Mouse (Mus musculus) CH12.LX (cell line): ENCODE measurements around the gene Epc2. TPM values are rescaled to one million over a fixed set of nuclear protein-coding genes. Genes with fewer than 3 reads are reported as not detected.

Experiments used
- DNase-seq: peaks from one replicate; pipeline ENCODE4 v3.0.0-alpha.2; 2013; ENCODE audit errors: extremely low read depth
- H3K27ac ChIP-seq: 2 replicates; pipeline ENCODE4 v1.5.1; 2012; ENCODE audit warnings: low read depth, mild to moderate bottlenecking, control low read depth, moderate library complexity; ENCODE audit not compliant: insufficient read depth
- H3K27me3 ChIP-seq: replicated peaks from 2 replicates; pipeline ENCODE3; 2012; ENCODE audit warnings: inconsistent platforms
- H3K36me3 ChIP-seq, 2 experiments: replicated peaks in 1 of 2; 2 replicates each; pipeline versions ENCODE3 to v1.6.1; 2012; ENCODE audit warnings: inconsistent platforms in 1 of 2, low read length in 1 of 2, mild to moderate bottlenecking in 1 of 2, mixed read lengths in 1 of 2, moderate library complexity in 1 of 2; ENCODE audit not compliant: control insufficient read depth in 1 of 2, insufficient read depth in 1 of 2
- H3K4me1 ChIP-seq, 2 experiments: 2 replicates each; pipeline ENCODE4 v1.6.1; 2012; ENCODE audit warnings: inconsistent platforms in 1 of 2, moderate library complexity in 1 of 2; ENCODE audit not compliant: insufficient read depth in 2 of 2, control insufficient read depth in 1 of 2
- H3K4me2 ChIP-seq: 2 replicates; pipeline ENCODE4 v1.6.1; 2012; ENCODE audit warnings: low read depth, mild to moderate bottlenecking, control low read depth; ENCODE audit not compliant: poor library complexity, insufficient read depth, severe bottlenecking
- H3K4me3 ChIP-seq, 3 experiments: fragments of 150-350 bp in 1 of 3; sonication (generic) in 1 of 3; replicated peaks in 1 of 3; 2 replicates each; pipeline versions ENCODE3 to v1.5.1; 2011 to 2012; ENCODE audit warnings: low read depth in 2 of 3, low read length in 2 of 3, mild to moderate bottlenecking in 2 of 3, moderate library complexity in 2 of 3, control low read depth in 1 of 3, improper control_type of control experiment in 1 of 3, inconsistent platforms in 1 of 3, mixed read lengths in 1 of 3; ENCODE audit not compliant: poor library complexity in 1 of 3
- H3K79me2 ChIP-seq: replicated peaks from 2 replicates; pipeline ENCODE4 v1.6.1; 2012; ENCODE audit warnings: mild to moderate bottlenecking, moderate library complexity; ENCODE audit not compliant: control insufficient read depth, poor library complexity, insufficient read depth, severe bottlenecking; ENCODE audit errors: extremely low read depth
- H3K9ac ChIP-seq: 2 replicates; pipeline ENCODE4 v1.6.1; 2012; ENCODE audit warnings: low read depth, mild to moderate bottlenecking, control low read depth, moderate library complexity; ENCODE audit not compliant: insufficient read depth
- H3K9me3 ChIP-seq: replicated peaks from 2 replicates; pipeline ENCODE3; 2012; ENCODE audit warnings: low read length, inconsistent platforms, mixed read lengths
- BHLHE40 ChIP-seq: IDR thresholded peaks from 2 replicates; pipeline ENCODE4 v1.6.1; 2011; ENCODE audit warnings: mild to moderate bottlenecking, low read depth, low read length, improper control_type of control experiment
- CTCF ChIP-seq, 2 experiments: IDR thresholded peaks in 1 of 2; conservative IDR thresholded peaks in 1 of 2; 2 replicates each; pipeline ENCODE4 v1.5.1; 2011 to 2012; ENCODE audit warnings: low read depth in 2 of 2, low read length in 2 of 2, improper control_type of control experiment in 1 of 2, inconsistent platforms in 1 of 2, mild to moderate bottlenecking in 1 of 2, moderate library complexity in 1 of 2
- ELF1 ChIP-seq: IDR thresholded peaks from 2 replicates; pipeline ENCODE4 v1.6.1; 2014; ENCODE audit warnings: low read depth, mild to moderate bottlenecking, inconsistent platforms, low read length, improper control_type of control experiment
- EP300 ChIP-seq: IDR thresholded peaks from 2 replicates; pipeline ENCODE4 v1.6.1; 2011; ENCODE audit warnings: low read length, improper control_type of control experiment
- ETS1 ChIP-seq: conservative IDR thresholded peaks from 2 replicates; pipeline ENCODE4 v1.6.1; 2012; ENCODE audit warnings: low read depth, mild to moderate bottlenecking, inconsistent platforms, low read length, improper control_type of control experiment, moderate library complexity
- HCFC1 ChIP-seq: IDR thresholded peaks from 2 replicates; pipeline ENCODE4 v1.6.1; 2012; ENCODE audit warnings: low read depth, mild to moderate bottlenecking, inconsistent platforms, low read length, improper control_type of control experiment
- IRF4 ChIP-seq: IDR thresholded peaks from 2 replicates; pipeline ENCODE4 v1.6.1; 2014; ENCODE audit warnings: low read depth, mild to moderate bottlenecking, inconsistent platforms, low read length, improper control_type of control experiment
- MAX ChIP-seq: IDR thresholded peaks from 2 replicates; pipeline ENCODE4 v1.6.1; 2011; ENCODE audit warnings: low read length, improper control_type of control experiment
- MAZ ChIP-seq: IDR thresholded peaks from 2 replicates; pipeline ENCODE4 v1.6.1; 2012; ENCODE audit warnings: low read depth, mild to moderate bottlenecking, inconsistent platforms, low read length, improper control_type of control experiment, moderate library complexity
- MXI1 ChIP-seq: IDR thresholded peaks from 2 replicates; pipeline ENCODE4 v1.6.1; 2011; ENCODE audit warnings: mild to moderate bottlenecking, low read depth, low read length, improper control_type of control experiment
- NELFE ChIP-seq: IDR thresholded peaks from 2 replicates; pipeline ENCODE4 v1.6.1; 2011; ENCODE audit warnings: low read depth, low read length, improper control_type of control experiment
- POLR2A ChIP-seq: IDR thresholded peaks from 2 replicates; pipeline ENCODE4 v1.6.1; 2011; ENCODE audit warnings: low read depth, mild to moderate bottlenecking, improper control_type of control experiment, low read length
- RCOR1 ChIP-seq: conservative IDR thresholded peaks from 2 replicates; pipeline ENCODE4 v1.6.1; 2012; ENCODE audit warnings: low read depth, mild to moderate bottlenecking, inconsistent platforms, low read length, improper control_type of control experiment
- SIN3A ChIP-seq: IDR thresholded peaks from 2 replicates; pipeline ENCODE4 v1.6.1; 2012; ENCODE audit warnings: low read length, improper control_type of control experiment, inconsistent platforms
- SMC3 ChIP-seq: IDR thresholded peaks from 2 replicates; pipeline ENCODE4 v1.6.1; 2011; ENCODE audit warnings: low read depth, low read length, improper control_type of control experiment
- TBP ChIP-seq: conservative IDR thresholded peaks from 2 replicates; pipeline ENCODE4 v1.6.1; 2011; ENCODE audit warnings: low read depth, low read length, improper control_type of control experiment
- TCF12 ChIP-seq: IDR thresholded peaks from 2 replicates; pipeline ENCODE4 v1.6.1; 2014; ENCODE audit warnings: low read depth, mild to moderate bottlenecking, inconsistent platforms, low read length, improper control_type of control experiment
- ZNF384 ChIP-seq: IDR thresholded peaks from 2 replicates; pipeline ENCODE4 v1.6.1; 2012; ENCODE audit warnings: low read depth, low read length, improper control_type of control experiment, inconsistent platforms
- dilution Hi-C: fragments of 300-500 bp; cut with MboI; formaldehyde crosslinking; loops from 2 replicates; pipeline ENCODE4 v1.14.3; 2020; ENCODE audit warnings: low sequenced_read_pairs; ENCODE audit not compliant: extremely low pct_unique_long_range_greater_than_20kb, extremely low pct_ligation_motif_present
- in situ Hi-C: fragments of 300-500 bp; cut with MboI; formaldehyde crosslinking; loops from 3 replicates; pipeline ENCODE4 v1.14.3; 2019; ENCODE audit warnings: low sequenced_read_pairs, low pct_ligation_motif_present, low pct_unique_long_range_greater_than_20kb, mixed read lengths
- polyA plus RNA-seq: library from polyadenylated mRNA; unstranded; fragments of >175 nt; gene quantifications from 2 replicates; pipeline ENCODE4 v1.2.1, GENCODE M21; 2012; ENCODE audit warnings: low read depth; ENCODE audit not compliant: insufficient read length
- total RNA-seq, 2 experiments: library from RNA; depleted of rRNA; stranded (reverse); fragments of 300-350 nt in 1 of 2; fragments of >200 nt in 1 of 2; gene quantifications; 2 replicates each; pipeline ENCODE4 v1.2.3; 2012 to 2014

The Epc2 gene
- total and polyA plus RNA-seq, 3 experiments: 10.5 to 22.8 (median 19.2) TPM

GRCm38 (mm10) chr2:49415868-49416267 lies 35.4 kb upstream of the Epc2 start:
- no peaks in the 10 kb centered on the region for H3K79me2 ChIP-seq
- in situ Hi-C loops (no loop called here), dilution Hi-C loops (no loop called here)
- no peak overlapping the region for H3K27ac ChIP-seq
- no peak for DNase-seq
- no peak overlapping the region for H3K9ac ChIP-seq
- no peaks in the 10 kb centered on the region for H3K27me3 ChIP-seq
- no peaks in the 10 kb centered on the region for H3K36me3 ChIP-seq
- peaks cover 8 to 16% of the 10 kb centered on the region in 2 experiments; a peak in 3 of 4 replicates for H3K4me1 ChIP-seq
- no peak overlapping the region for H3K4me3 ChIP-seq
- no peaks in the 10 kb centered on the region for H3K9me3 ChIP-seq
- TF ChIP-seq CTCF (conservative IDR thresholded peaks at IDR 0.05 in 1 of 2, IDR thresholded peaks at IDR 0.05 in 1 of 2; ENCODE audit: low read depth in 2 of 2, low read length in 2 of 2) (no peak), TCF12 (no peak), SMC3 (no peak)
- H3K4me2 ChIP-seq: no peak overlapping the region

GRCm38 (mm10) chr2:49417018-49417604 lies 34.2 kb upstream of the Epc2 start:
- dilution Hi-C loops: no loop called here
- H3K36me3 ChIP-seq: no peaks in the 10 kb centered on the region
- H3K4me1 ChIP-seq: peaks cover 8 to 16% of the 10 kb centered on the region in 2 experiments; a peak in 3 of 4 replicates
- in situ Hi-C loops: no loop called here
- peak overlapping the region; percentile 42 for H3K9ac ChIP-seq
- H3K4me3 ChIP-seq: peak overlapping the region; percentile 37 to 51 (median 42)
- DNase-seq: peak; percentile 58
- no peaks in the 10 kb centered on the region for H3K27me3 ChIP-seq
- no peaks in the 10 kb centered on the region for H3K9me3 ChIP-seq
- no peaks in the 10 kb centered on the region for H3K79me2 ChIP-seq
- TF ChIP-seq SMC3: no peak
- TF ChIP-seq ELF1: peak; percentile 89
- TF ChIP-seq IRF4: no peak
- peak; percentile 92 for TF ChIP-seq ZNF384
- 0 out of 2 replicates have a peak, but pooled peaks have one; percentile 31 for TF ChIP-seq MAX
- TF ChIP-seq MXI1: no peak
- peak; percentile 39; the same call in 1 of the 2 replicates for TF ChIP-seq NELFE
- TF ChIP-seq HCFC1: peak; percentile 59
- peak; percentile 40; the same call in 1 of the 2 replicates for TF ChIP-seq EP300
- TF ChIP-seq ETS1: no peak
- TF ChIP-seq RCOR1: no peak
- peak; percentile 60 for TF ChIP-seq POLR2A
- TF ChIP-seq TCF12: peak; percentile 21; the same call in 1 of the 2 replicates
- no peak for TF ChIP-seq BHLHE40
- no peak for TF ChIP-seq MAZ
- TF ChIP-seq SIN3A: no peak
- 0 out of 2 replicates have a peak, but pooled peaks have one; percentile 46 for TF ChIP-seq TBP
- peak overlapping the region; percentile 7 for H3K27ac ChIP-seq
- peak overlapping the region; percentile 57 for H3K4me2 ChIP-seq
